Mouse (Mus musculus): ENCODE measurements around the gene Riox2. TPM values are rescaled to one million over a fixed set of nuclear protein-coding genes. Genes with fewer than 3 reads are reported as not detected.

The Riox2 gene
- total RNA-seq, 2 experiments from 2014 or later: 49.5 to 50.7 TPM

DNA sequence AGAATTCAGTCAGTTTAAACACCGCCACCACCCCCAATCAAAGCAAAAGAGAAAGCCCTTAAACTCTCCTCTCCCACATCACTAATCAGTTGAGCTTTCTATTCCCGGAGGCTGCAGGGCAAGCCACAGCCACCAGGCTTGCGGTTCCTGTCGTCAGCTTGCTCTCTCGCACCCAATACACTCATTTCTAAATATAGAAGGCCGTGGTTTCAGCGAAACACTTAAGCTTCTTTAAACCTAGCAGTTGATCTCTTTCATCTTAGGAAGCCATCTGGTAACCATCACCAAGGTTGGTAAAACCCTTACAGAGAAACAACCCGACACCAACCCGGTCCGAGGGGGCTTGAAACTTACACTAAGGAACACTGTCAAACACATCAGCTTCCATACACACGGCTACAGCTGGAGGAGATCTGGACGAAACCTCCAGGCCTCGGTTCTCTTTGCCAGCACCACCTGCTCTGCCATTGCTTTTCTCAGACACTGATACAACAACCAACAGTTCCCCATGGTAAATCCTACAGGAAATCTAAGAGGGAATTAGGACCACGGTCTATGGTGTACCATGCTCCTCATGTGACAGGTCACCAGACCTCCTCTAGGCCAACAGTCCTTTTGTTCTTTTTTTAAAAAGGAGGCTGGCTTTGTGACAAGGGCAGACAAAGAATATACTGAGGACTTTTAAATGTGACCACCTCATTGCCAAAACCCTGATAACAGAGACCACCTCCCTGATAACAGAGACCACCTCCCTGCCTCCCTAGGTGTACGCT lies 46.1 kb downstream of the Riox2 start:
- ATAC-seq (replicated peaks; ENCODE audit: poor library complexity): peak; percentile 96

DNA sequence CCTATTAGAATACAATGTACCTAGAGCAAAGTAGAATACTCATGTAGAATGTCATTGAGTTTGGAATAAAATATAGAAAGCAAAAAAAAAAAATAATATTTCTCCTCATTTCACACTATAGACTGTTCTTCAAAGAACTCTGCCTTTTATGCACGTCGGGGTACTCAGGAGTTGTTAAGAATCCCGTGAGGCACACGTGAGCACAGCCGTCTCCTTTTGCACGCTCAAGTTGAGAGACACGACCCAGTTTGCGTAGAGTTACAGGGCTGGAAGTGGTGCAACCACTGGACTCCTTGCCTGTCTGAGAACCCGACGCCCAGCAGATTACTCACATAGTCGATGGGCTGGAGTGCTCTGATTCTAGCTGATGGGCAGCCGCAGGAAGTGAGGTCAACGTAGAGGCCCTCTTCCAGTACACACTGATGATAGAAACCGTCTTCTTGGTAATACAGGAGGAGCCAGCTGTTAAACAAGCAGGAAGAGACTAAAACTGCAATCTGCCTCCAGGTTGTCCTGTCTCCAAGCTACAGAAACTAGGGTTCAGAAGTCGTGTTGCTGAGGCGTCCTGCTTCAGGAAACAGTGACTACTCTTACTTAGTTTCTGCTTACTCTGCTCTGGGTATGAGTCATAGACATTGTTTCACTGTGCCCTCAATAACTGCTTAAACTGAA lies 50.3 kb downstream of the Riox2 start:
- ATAC-seq (replicated peaks; ENCODE audit: poor library complexity): no peak

DNA sequence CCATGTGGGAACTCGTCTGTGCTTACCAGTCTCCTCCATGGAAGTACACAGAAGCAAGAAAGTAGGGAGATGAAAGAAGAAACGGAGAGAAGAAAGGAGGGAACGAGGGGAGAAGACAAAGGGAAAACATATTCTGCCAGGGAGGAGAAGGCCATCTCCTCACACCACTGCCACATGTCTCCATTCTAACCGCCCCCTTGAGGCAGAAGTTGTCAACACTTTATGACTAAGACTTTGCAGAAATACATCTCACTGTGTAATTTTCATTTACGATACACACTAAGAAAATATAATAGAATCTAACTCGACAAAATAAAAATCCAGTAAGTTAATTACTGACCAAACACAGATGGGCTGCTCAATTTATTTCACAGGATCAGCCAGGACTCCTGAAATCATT lies 55.4 kb downstream of the Riox2 start:
- no peak for ATAC-seq (replicated peaks; ENCODE audit: poor library complexity)

GRCm38 (mm10) chr16:59529570-59529969 lies 58.0 kb downstream of the Riox2 start:
- no peak for ATAC-seq (replicated peaks; ENCODE audit: poor library complexity)

DNA sequence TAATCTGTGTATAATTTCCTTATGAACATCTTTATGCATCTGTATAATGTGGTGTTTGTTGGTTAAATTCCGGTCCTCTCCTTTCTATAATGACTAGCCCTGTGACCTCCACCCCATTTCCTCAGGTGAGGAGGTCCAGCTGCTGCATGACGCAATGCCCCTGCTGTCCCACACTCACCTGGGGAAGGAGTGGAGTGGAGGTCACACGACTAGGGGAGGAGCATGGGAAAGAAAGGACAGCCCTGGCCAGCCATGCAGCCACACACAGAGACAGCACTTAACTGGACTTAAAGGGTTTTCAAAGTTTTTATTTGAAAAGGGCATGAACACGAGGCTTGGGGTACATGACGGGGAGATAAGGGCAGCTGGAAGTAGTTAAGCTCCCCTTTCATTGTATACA lies 59.7 kb downstream of the Riox2 start:
- ATAC-seq (replicated peaks; ENCODE audit: poor library complexity): no peak

DNA sequence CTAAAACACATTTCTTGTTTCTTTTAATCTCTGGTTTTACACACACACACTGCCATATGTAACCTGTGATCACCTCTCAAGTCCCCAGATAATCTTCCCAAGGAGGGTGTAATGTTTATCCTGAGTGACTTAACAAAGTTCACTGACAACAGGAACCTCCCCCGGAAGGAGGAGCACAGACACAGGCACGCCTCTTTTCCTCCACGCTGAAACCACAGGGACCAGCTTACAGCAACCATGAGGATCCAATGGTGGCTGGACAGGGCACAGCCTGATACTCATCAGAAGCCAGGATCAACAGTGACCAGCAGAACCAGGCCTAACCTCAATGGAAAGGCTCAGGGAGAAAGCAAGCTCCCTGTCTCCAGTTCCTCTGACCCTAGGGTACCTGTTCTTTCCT lies 61.0 kb downstream of the Riox2 start:
- ATAC-seq (replicated peaks; ENCODE audit: poor library complexity): peak; percentile 72

DNA sequence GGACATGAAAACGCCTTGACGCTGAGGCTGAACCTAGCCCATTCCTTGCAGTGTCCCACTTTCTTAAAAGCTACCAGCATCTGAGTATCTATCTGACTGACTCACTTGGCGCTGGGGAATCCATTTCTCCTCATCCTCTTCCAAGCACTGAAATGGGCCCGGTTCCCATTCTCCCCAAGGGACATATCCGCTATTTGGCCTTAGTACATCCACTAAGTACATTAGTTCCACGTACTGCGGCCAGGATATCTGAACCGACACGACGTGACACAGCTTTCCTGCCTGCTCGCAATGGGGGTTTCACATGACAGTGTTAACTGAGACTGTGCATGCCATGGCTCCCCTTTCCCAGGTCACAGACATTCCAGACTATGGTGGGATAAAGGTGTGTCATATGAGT lies 62.8 kb downstream of the Riox2 start:
- ATAC-seq (replicated peaks; ENCODE audit: poor library complexity): no peak

DNA sequence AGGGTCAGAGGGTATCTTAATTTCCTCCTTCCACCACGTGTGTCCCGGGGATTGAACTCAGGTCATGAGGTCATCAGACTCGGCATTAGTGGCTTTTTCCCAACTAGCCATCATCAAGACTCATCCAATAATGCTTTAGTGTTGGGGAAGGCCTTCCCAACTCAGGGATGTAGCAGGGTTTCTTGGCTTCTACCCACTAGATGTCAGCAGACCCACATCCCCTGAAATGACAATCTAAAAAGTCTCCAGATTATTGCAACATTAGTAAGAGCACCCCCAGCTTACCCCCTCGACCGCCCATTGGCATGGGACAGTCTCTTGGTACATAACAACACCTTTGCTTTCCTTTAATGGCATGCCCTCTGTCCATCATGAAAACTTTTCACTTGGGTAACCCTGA lies 64.1 kb downstream of the Riox2 start:
- no peak for ATAC-seq (replicated peaks; ENCODE audit: poor library complexity)

DNA sequence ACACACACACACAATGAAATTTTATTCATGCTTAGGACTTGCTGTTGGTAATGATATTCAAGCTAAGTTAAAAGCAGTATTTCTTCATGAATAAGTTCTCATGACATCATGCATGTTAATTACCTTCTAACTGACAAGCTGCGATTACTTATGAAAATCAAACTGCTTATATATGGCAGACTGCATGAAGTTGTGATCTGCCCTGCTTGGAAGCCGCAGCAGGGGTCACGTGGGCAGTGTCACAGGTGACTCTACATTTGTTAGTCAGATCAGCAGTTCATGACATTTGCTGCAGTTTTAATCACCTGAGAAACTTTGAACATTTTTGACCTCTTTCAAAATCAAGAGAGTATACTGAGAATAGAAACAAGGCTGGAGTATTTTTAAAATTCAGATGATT lies 69.4 kb downstream of the Riox2 start:
- ATAC-seq (replicated peaks; ENCODE audit: poor library complexity): no peak

DNA sequence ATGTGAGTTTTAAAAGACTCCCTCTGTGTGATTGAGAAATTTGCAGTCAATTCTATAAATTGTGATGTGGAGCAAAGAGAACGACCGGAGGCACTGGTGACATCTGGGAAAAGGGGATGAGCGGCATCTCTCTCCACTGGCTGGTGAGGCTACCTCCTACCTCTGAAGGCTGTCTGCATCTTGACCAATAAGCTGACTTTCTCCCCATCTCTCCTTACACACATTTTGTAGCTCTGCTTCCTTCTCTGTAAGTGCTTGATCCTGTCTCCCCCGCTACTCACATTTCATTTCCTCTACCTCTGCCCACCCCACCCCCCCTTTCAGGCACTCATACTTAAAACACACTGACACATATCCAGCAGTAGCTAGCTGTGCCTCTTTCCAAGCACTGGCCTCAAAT lies 69.8 kb downstream of the Riox2 start:
- no peak for ATAC-seq (replicated peaks; ENCODE audit: poor library complexity)

Other genes starting within 250 kb of the Riox2 start
- gene Olfr201, start 199.1 kb upstream of the Riox2 start, total RNA-seq (2015): not detected in 2 replicates
- gene Olfr201, start 199.1 kb upstream of the Riox2 start, total RNA-seq (2017): not detected in 2 replicates
- not detected in 2 replicates for gene Olfr202, start 185.0 kb upstream of the Riox2 start, total RNA-seq (2015)
- gene Olfr202, start 185.0 kb upstream of the Riox2 start, total RNA-seq (2017): not detected in 2 replicates
- not detected in 2 replicates for gene Olfr203, start 172.9 kb upstream of the Riox2 start, total RNA-seq (2015)
- not detected in 2 replicates for gene Olfr203, start 172.9 kb upstream of the Riox2 start, total RNA-seq (2017)
- gene Olfr204, start 153.5 kb upstream of the Riox2 start, total RNA-seq (2015): 0.02 TPM in 1 of 2 replicates, not detected in the other
- not detected in 2 replicates for gene Olfr204, start 153.5 kb upstream of the Riox2 start, total RNA-seq (2017)
- not detected in 2 replicates for gene Olfr205, start 140.6 kb upstream of the Riox2 start, total RNA-seq (2015)
- gene Olfr205, start 140.6 kb upstream of the Riox2 start, total RNA-seq (2017): not detected in 2 replicates
- not detected in 2 replicates for gene Olfr206, start 122.5 kb upstream of the Riox2 start, total RNA-seq (2015)
- gene Olfr206, start 122.5 kb upstream of the Riox2 start, total RNA-seq (2017): not detected in 2 replicates
- not detected in 2 replicates for gene Olfr209, start 107.8 kb upstream of the Riox2 start, total RNA-seq (2015)
- not detected in 2 replicates for gene Olfr209, start 107.8 kb upstream of the Riox2 start, total RNA-seq (2017)
- gene Gabrr3, start 64.4 kb upstream of the Riox2 start, total RNA-seq (2015): not detected in 2 replicates
- gene Gabrr3, start 64.4 kb upstream of the Riox2 start, total RNA-seq (2017): not detected in 2 replicates
- 13.3 and 14.6 TPM in 2 replicates for gene Crybg3, start 129.2 kb downstream of the Riox2 start, total RNA-seq (2015)
- 17.9 and 26.8 TPM in 2 replicates for gene Crybg3, start 129.2 kb downstream of the Riox2 start, total RNA-seq (2017)
- gene Arl6, start 167.6 kb downstream of the Riox2 start, total RNA-seq (2015): 6.0 and 8.5 TPM in 2 replicates
- 6.8 and 8.3 TPM in 2 replicates for gene Arl6, start 167.6 kb downstream of the Riox2 start, total RNA-seq (2017)

Measured in megakaryocyte progenitor cell, adult 5-6 weeks (primary cell).